Mouse (Mus musculus) liver, embryonic 14.5 days (tissue): ENCODE results near the gene Ints12. TPM values are rescaled to one million over a fixed set of nuclear protein-coding genes. Genes with fewer than 3 reads are reported as not detected.

Source experiments
- ATAC-seq: fragments of 200-750 bp; cut with Nextera tagmentation; 2 replicates; pipeline ENCODE4 v1.8.0; 2017; ENCODE audit warnings: moderate number of reproducible peaks, mild to moderate bottlenecking, moderate library complexity; ENCODE audit not compliant: insufficient read depth
- DNase-seq, 3 experiments: peaks; one replicate each; pipeline ENCODE4 v3.0.0-alpha.2; 2012 to 2013; ENCODE audit warnings: low read depth in 3 of 3, low spot score in 3 of 3
- H3K27ac ChIP-seq: fragments of 300-500 bp; sonication (generic); 2 replicates; pipeline ENCODE4 v1.5.1; 2014; ENCODE audit warnings: moderate library complexity, mild to moderate bottlenecking, control low read depth, inconsistent platforms
- H3K27me3 ChIP-seq: fragments of 300-500 bp; sonication (generic); 2 replicates; pipeline ENCODE4 v1.6.1; 2014; ENCODE audit warnings: mild to moderate bottlenecking, low read length, moderate library complexity; ENCODE audit not compliant: control insufficient read depth, insufficient read depth
- H3K36me3 ChIP-seq: fragments of 300-500 bp; sonication (generic); replicated peaks from 2 replicates; pipeline ENCODE4 v1.6.1; 2014; ENCODE audit warnings: low read depth; ENCODE audit not compliant: control insufficient read depth, insufficient read depth
- H3K4me1 ChIP-seq, 2 experiments: fragments of 200-500 bp in 1 of 2; fragments of 300-500 bp in 1 of 2; sonication (generic) in 1 of 2; replicated peaks; 2 replicates each; pipeline ENCODE4 v1.6.1; 2012 to 2014; ENCODE audit warnings: antibody characterized with exemption in 1 of 2, inconsistent platforms in 1 of 2, low read length in 1 of 2; ENCODE audit not compliant: control insufficient read depth in 2 of 2, insufficient read depth in 2 of 2
- H3K4me2 ChIP-seq: fragments of 300-500 bp; sonication (generic); 2 replicates; pipeline ENCODE4 v1.6.1; 2014; ENCODE audit warnings: low read depth, mild to moderate bottlenecking, control low read depth, moderate library complexity
- H3K4me3 ChIP-seq, 2 experiments: fragments of 200-500 bp in 1 of 2; fragments of 300-500 bp in 1 of 2; sonication (generic) in 1 of 2; 2 replicates each; pipeline ENCODE4 v1.5.1; 2012 to 2014; ENCODE audit warnings: low read depth in 2 of 2, low read length in 2 of 2, mild to moderate bottlenecking in 2 of 2, control low read depth in 1 of 2, inconsistent platforms in 1 of 2, moderate library complexity in 1 of 2; ENCODE audit not compliant: insufficient read depth in 1 of 2
- H3K9ac ChIP-seq: fragments of 300-500 bp; sonication (generic); replicated peaks from 2 replicates; pipeline ENCODE4 v1.6.1; 2014; ENCODE audit warnings: mild to moderate bottlenecking, control low read depth, moderate library complexity
- H3K9me3 ChIP-seq: fragments of 300-500 bp; sonication (generic); 2 replicates; pipeline ENCODE4 v1.6.1; 2016; ENCODE audit warnings: low read length, mixed read lengths; ENCODE audit not compliant: control insufficient read depth
- CTCF ChIP-seq: IDR thresholded peaks from 2 replicates; pipeline ENCODE4 v1.5.1; 2016; ENCODE audit warnings: antibody characterized with exemption, low read depth, control low read depth
- EP300 ChIP-seq: IDR thresholded peaks from 2 replicates; pipeline ENCODE4 v1.6.1; 2016; ENCODE audit warnings: antibody characterized with exemption, low read depth
- WGBS: fragments of 180-500 bp; shearing (Covaris S2); extraction: QIAGEN DNeasy Blood & Tissue Kit; methylation state at CpG from one replicate; pipeline ENCODE4 v1.1.7; 2014; ENCODE audit not compliant: insufficient replicate concordance; 5-methylcytosine and 5-hydroxymethylcytosine counted together
- polyA plus RNA-seq, 2 experiments: library from polyadenylated mRNA; depleted of rRNA in 1 of 2; stranded (reverse) in 1 of 2; unstranded in 1 of 2; fragments of >200 nt; fragmentation: Nextera tagmentation in 1 of 2; extraction: Ambion mirVana in 1 of 2; gene quantifications; 2 replicates each; pipeline versions ENCODE4 v1.2.1 to v1.2.3; 2012 to 2014

The Ints12 gene
- polyA plus RNA-seq, 2 experiments = 6.9 to 8.9 TPM

DNA sequence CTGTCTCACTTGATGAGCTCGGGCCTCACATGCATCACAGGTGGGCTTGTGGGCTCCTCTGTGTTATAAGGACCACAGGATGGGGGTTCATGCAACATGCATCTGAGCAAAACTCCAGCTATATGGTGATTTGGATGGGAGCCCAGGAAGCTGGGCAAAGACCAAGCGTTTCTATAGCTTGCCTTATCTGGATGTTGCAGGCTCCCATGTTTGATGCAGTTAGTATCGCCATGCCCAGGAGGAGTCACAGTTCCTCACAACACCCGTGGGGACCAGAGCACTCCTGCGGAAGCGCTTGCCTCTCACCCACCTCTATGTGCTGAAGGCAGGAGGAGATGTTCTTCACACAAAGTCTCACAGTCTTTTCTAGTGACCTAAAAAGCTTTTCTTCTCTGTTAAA lies 50.2 kb downstream of the Ints12 start:
- Histone ChIP-seq H3K27ac (no peak overlapping the region), H3K36me3 (no peaks in the 10 kb centered on the region), H3K27me3 (no peaks in the 10 kb centered on the region), H3K4me3 (no peak overlapping the region), H3K4me2 (no peak overlapping the region), H3K9ac (no peak overlapping the region), H3K9me3 (no peaks in the 10 kb centered on the region), H3K4me1 (no peaks in the 10 kb centered on the region)
- WGBS = 61% methylated on average over 6 of the region's 6 CpGs
- TF ChIP-seq CTCF (no peak), EP300 (no peak)
- ATAC-seq = no peak
- no peak for DNase-seq

GRCm38 (mm10) chr3:133144511-133145147 lies 53.0 kb downstream of the Ints12 start:
- Histone ChIP-seq H3K27me3 (no peaks in the 10 kb centered on the region), H3K4me3 (no peak overlapping the region), H3K9me3 (no peaks in the 10 kb centered on the region), H3K4me1 (no peaks in the 10 kb centered on the region), H3K9ac (no peak overlapping the region), H3K4me2 (no peak overlapping the region), H3K27ac (no peak overlapping the region), H3K36me3 (no peaks in the 10 kb centered on the region)
- ATAC-seq (no peak), DNase-seq (no peak)
- no peak for TF ChIP-seq EP300
- TF ChIP-seq CTCF = no peak
- WGBS = 68% methylated on average over 6 of the region's 6 CpGs

DNA sequence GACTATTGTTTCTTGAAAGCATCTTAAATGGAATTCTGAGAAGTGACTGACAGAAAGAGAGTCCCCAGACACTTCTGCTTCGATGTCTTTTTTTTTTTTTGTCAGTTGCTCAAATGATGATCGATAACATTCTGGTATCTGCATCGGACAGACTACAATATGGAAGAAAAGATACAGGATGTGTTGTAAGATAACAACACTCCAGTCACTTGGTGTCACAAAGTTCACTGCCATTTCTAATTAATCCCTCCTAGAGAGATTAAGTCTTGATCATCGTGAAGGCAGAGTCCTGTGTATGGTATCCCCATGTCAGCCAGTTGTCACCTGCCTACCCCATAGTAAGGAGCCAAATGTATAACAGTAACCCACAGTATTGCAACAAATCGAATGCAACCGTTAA lies 60.0 kb downstream of the Ints12 start:
- TF ChIP-seq CTCF = no peak
- TF ChIP-seq EP300 = no peak
- Histone ChIP-seq H3K9me3 (no peaks in the 10 kb centered on the region), H3K4me1 (0 out of 4 replicates have a peak, but pooled peaks cover 0 to 4% of the 10 kb centered on the region in 2 experiments), H3K36me3 (no peaks in the 10 kb centered on the region), H3K27me3 (no peaks in the 10 kb centered on the region), H3K4me3 (no peak overlapping the region), H3K4me2 (no peak overlapping the region), H3K9ac (no peak overlapping the region), H3K27ac (no peak overlapping the region)
- ATAC-seq (peak; percentile 53; the same call in 1 of the 2 replicates), DNase-seq (peak in 1 of 3 experiments; percentile 0)
- WGBS = 49% methylated on average over 6 of the region's 6 CpGs

DNA sequence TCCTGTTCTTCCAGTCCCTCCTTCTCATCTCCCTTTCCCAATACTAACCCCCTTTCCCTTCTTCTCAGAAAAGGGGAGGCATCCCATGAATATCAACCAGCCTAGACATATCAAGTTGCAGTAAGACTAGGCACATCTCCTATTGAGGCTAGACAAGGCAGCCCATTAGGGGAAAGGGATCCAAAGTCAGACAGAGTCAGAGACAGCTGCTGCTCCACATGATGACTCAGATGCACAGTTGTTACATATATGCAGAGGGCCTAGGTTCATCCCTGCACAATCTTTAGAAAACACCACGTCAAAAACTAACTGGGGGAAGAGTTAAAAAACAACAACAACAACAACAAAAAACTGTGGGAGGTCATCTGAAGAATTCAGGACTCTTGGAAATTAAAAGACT lies 61.2 kb downstream of the Ints12 start:
- 30% methylated on average over 1 of the region's 1 CpGs for whole genome bisulfite sequencing
- no peak overlapping the region for H3K27ac ChIP-seq
- TF ChIP-seq CTCF (no peak), EP300 (no peak)
- no peaks in the 10 kb centered on the region for H3K27me3 ChIP-seq
- H3K4me1 ChIP-seq = 0 out of 4 replicates have a peak, but pooled peaks cover 0 to 4% of the 10 kb centered on the region in 2 experiments
- H3K4me3 ChIP-seq = no peak overlapping the region
- H3K4me2 ChIP-seq = no peak overlapping the region
- H3K9ac ChIP-seq = no peak overlapping the region
- H3K36me3 ChIP-seq = no peaks in the 10 kb centered on the region
- DNase-seq (no peak), ATAC-seq (no peak)
- no peaks in the 10 kb centered on the region for H3K9me3 ChIP-seq

DNA sequence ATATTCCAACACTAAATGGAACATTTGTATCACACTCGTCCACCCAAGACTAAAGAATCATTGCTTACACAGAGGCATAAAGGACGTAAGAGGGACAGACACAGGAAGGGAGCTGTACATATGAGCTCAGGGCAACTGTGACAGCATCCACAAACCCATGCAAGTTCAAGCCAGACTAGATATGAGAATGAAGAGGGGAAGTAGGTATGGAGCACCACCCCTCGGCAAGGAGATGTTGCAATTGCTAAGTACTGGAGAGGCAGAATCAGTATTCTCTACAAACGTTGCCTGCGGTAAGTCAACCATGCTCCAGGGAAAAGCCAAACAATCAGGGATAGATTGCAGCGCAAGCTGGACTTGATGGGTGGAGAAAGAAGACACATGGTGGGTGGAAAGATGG lies 62.0 kb downstream of the Ints12 start:
- Histone ChIP-seq H3K4me3 (no peak overlapping the region), H3K36me3 (no peaks in the 10 kb centered on the region), H3K9ac (no peak overlapping the region), H3K9me3 (no peaks in the 10 kb centered on the region), H3K27ac (no peak overlapping the region), H3K4me2 (no peak overlapping the region), H3K27me3 (no peaks in the 10 kb centered on the region), H3K4me1 (0 out of 4 replicates have a peak, but pooled peaks cover 0 to 4% of the 10 kb centered on the region in 2 experiments)
- DNase-seq (no peak), ATAC-seq (no peak)
- 51% methylated on average over 6 of the region's 6 CpGs for WGBS
- TF ChIP-seq EP300 = no peak
- no peak for TF ChIP-seq CTCF
